8 mouse cellular contexts compared by ENCODE assay signal in the genomic region with DNA sequence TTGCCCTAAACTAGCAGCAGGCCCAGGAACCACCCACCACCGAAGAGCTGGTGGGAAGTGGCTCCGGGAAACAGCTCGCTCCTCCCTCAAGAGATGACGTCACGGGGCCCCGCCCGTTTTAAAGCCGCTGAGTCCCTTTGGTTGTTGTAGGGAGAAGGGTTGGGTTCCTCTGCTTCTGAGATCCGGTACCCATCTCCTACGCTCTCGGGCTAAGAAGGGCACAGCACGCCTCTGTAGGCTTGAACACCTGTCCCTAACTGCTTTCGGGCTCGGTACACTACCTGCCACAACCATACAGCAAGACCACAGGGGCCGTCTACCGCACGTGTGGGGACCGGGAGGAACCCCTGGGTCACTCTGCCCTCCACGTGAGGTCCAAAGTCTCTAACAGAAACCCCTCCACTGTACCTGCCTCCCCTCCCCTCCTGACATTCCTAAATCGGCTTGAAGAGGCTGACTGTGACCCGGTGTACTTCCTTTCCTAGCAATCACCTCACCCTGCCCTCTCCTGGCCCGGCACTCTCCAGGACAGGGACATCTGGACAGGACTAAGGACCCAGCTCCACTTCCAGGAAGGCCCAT. TPM values are rescaled to one million over a fixed set of nuclear protein-coding genes. Genes with fewer than 3 reads are reported as not detected.
DNase-seq lines count a peak whose midpoint lies in the region; ATAC-seq and TF ChIP-seq lines count a peak whose summit lies in the region.

No protein-coding gene starts in this region.

- intact Hi-C loops in left cerebral cortex, adult 2 months (cut with DNase I), result loop anchor here (2.0 to 10.0 kb wide), 5 partner anchors 38 to 296 kb away; partner anchors contain the start of gene Trpm1

- TF ChIP-seq CTCF in left cerebral cortex, adult 2 months (IDR thresholded peaks at IDR 0.05), result no peak

- no peaks in the 10 kb centered on the region for H3K36me3 ChIP-seq in macrophage (ENCODE audit: inconsistent target)

- peak; percentile 36 for DNase-seq in WW6 (ENCODE audit: low read depth, low spot score)
- peak; percentile 86 to 89 for DNase-seq in gastrocnemius, adult 8-10 months (ENCODE audit: low spot score in 2 of 2)
- DNase-seq in hindlimb bud, embryonic 11.5 days (ENCODE audit: extremely low spot score, low read depth, low spot score), result peak; percentile 33
- peak; percentile 89 to 91 for DNase-seq in left cerebral cortex, adult 2 months (ENCODE audit: extremely low spot score in 1 of 2, low spot score in 2 of 2)
- peak; percentile 91 to 92 for DNase-seq in right cerebral cortex, adult 2 months (ENCODE audit: low spot score in 2 of 2)
- peak; percentile 36 for DNase-seq in urinary bladder, postnatal 10 days (ENCODE audit: low spot score)

- peak overlapping the region; percentile 44 for H3K4me3 ChIP-seq in left cerebral cortex, adult 2 months
- peak overlapping the region; percentile 28 for H3K4me3 ChIP-seq in macrophage (ENCODE audit: inconsistent target)

- peak overlapping the region; percentile 78 for H3K27ac ChIP-seq in left cerebral cortex, adult 2 months
- no peak overlapping the region for H3K27ac ChIP-seq in macrophage

- H3K79me2 ChIP-seq in macrophage (ENCODE audit: inconsistent target), result no peaks in the 10 kb centered on the region

- WGBS in macrophage (ENCODE audit: missing documents), result 5% methylated on average over 19 of the region's 22 CpGs

- ATAC-seq in common myeloid progenitor, adult 5-6 weeks (replicated peaks; ENCODE audit: low read depth, poor library complexity, severe bottlenecking), result peak; percentile 92

RNA-seq across cellular contexts. Expression of gene E030018B13Rik, which starts 58.0 kb away (rescaled TPM):
- total RNA-seq in common myeloid progenitor, adult 5-6 weeks (2017), result not detected in 2 replicates
- not detected for total RNA-seq in gastrocnemius, adult 8-10 months (2022)
- not detected for total RNA-seq in left cerebral cortex, adult 2 months (2021)
- not detected for total RNA-seq in macrophage (2018; cell fraction: chromatin; rRNA removed)
- not detected for total RNA-seq in macrophage (2018; cell fraction: cytosol; rRNA removed)
- total RNA-seq in macrophage (2018; cell fraction: nucleus; rRNA removed), result under 1 TPM in 1 of 26 experiments, not detected in 25; 0.57 TPM
- polyA plus RNA-seq in macrophage (2018), result not detected in 3 replicates

Comparison
In these comparisons a context has a peak if more than half of its experiments do, and no peak if none do; other contexts are left out.
1. DNase-seq: peak in every context shown above with its lines; median percentile 92 in right cerebral cortex, adult 2 months; 90 in left cerebral cortex, adult 2 months; 88 in gastrocnemius, adult 8-10 months; 36 in WW6; 36 in urinary bladder, postnatal 10 days; 33 in hindlimb bud, embryonic 11.5 days.